Mouse (Mus musculus) heart, embryonic 16.5 days (tissue): ENCODE data around the gene Nf2. TPM values are rescaled to one million over a fixed set of nuclear protein-coding genes. Genes with fewer than 3 reads are reported as not detected.
"Not testable (repeated sequence)": the region's sequence is repeated elsewhere in the genome, so short reads cannot be mapped to it uniquely, and the experiment has no call there.

Source experiments
- ATAC-seq: fragments of 200-750 bp; cut with Nextera tagmentation; replicated peaks from 2 replicates; pipeline ENCODE4 v1.8.0; 2017; ENCODE audit warnings: moderate number of reproducible peaks; ENCODE audit not compliant: insufficient read depth, low FRiP score; ENCODE audit errors: extremely low read depth
- H3K27ac ChIP-seq: fragments of 300-500 bp; sonication (generic); 2 replicates; pipeline ENCODE4 v1.5.1; 2014; ENCODE audit warnings: mild to moderate bottlenecking, low read length, control low read depth, moderate library complexity
- H3K27me3 ChIP-seq: fragments of 300-500 bp; sonication (generic); 2 replicates; pipeline ENCODE4 v1.6.1; 2014; ENCODE audit warnings: low read length, mixed read lengths; ENCODE audit not compliant: control insufficient read depth, insufficient read depth
- H3K36me3 ChIP-seq: fragments of 300-500 bp; sonication (generic); 2 replicates; pipeline ENCODE4 v1.6.1; 2014; ENCODE audit not compliant: control insufficient read depth, insufficient read depth
- H3K4me1 ChIP-seq: fragments of 300-500 bp; sonication (generic); 2 replicates; pipeline ENCODE4 v1.6.1; 2014; ENCODE audit warnings: low read length, mixed read lengths; ENCODE audit not compliant: control insufficient read depth, insufficient read depth
- H3K4me2 ChIP-seq: fragments of 300-500 bp; sonication (generic); 2 replicates; pipeline ENCODE4 v1.6.1; 2014; ENCODE audit warnings: low read depth, mild to moderate bottlenecking, control low read depth, low read length
- H3K4me3 ChIP-seq: fragments of 300-500 bp; sonication (generic); 2 replicates; pipeline ENCODE4 v1.5.1; 2014; ENCODE audit warnings: mild to moderate bottlenecking, control low read depth, low read length
- H3K9ac ChIP-seq: fragments of 300-500 bp; sonication (generic); 2 replicates; pipeline ENCODE4 v1.6.1; 2014; ENCODE audit warnings: low read length, control low read depth
- H3K9me3 ChIP-seq: fragments of 300-500 bp; sonication (generic); replicated peaks from 2 replicates; pipeline ENCODE4 v1.6.1; 2016; ENCODE audit warnings: low read length; ENCODE audit not compliant: control insufficient read depth
- WGBS: fragments of 180-500 bp; shearing (Covaris S2); extraction: QIAGEN DNeasy Blood & Tissue Kit; methylation state at CpG from one replicate; pipeline ENCODE4 v1.1.7; 2014; 5-methylcytosine and 5-hydroxymethylcytosine counted together
- polyA plus RNA-seq: library from polyadenylated mRNA; unstranded; fragments of >200 nt; fragmentation: Nextera tagmentation; extraction: Ambion mirVana; gene quantifications from 2 replicates; pipeline ENCODE4 v1.2.1, GENCODE M21; 2015

Gene Nf2
- polyA plus RNA-seq, 1 experiment from 2014 or later: 42.8 TPM

- Histone ChIP-seq H3K27ac (no peak overlapping the region), H3K9me3 (no peaks in the 10 kb centered on the region), H3K4me2 (no peak overlapping the region), H3K4me3 (no peak overlapping the region), H3K9ac (no peak overlapping the region), H3K36me3 (no peaks in the 10 kb centered on the region), H3K4me1 (peaks cover 2% of the 10 kb centered on the region; the same call in 1 of the 2 replicates), H3K27me3 (no peaks in the 10 kb centered on the region)
- ATAC-seq: no peak
- 88% methylated on average over 3 of the region's 3 CpGs for WGBS
Measured at GRCm38 (mm10) chr11:4826152-4826778, 23.1 kb downstream of the Nf2 start.

- Histone ChIP-seq H3K9me3 (no peaks in the 10 kb centered on the region), H3K4me1 (no peaks in the 10 kb centered on the region), H3K27me3 (no peaks in the 10 kb centered on the region), H3K27ac (no peak overlapping the region), H3K4me2 (no peak overlapping the region), H3K4me3 (no peak overlapping the region), H3K9ac (no peak overlapping the region), H3K36me3 (no peaks in the 10 kb centered on the region)
- 76% methylated on average over 6 of the region's 6 CpGs for WGBS
- ATAC-seq: no peak
Measured at GRCm38 (mm10) chr11:4823655-4824312, 25.6 kb downstream of the Nf2 start.

- H3K27ac ChIP-seq, H3K4me3 ChIP-seq, H3K9ac ChIP-seq, H3K9me3 ChIP-seq, H3K27me3 ChIP-seq, H3K36me3 ChIP-seq, H3K4me1 ChIP-seq, H3K4me2 ChIP-seq, ATAC-seq: not testable (repeated sequence)
- WGBS: 94% methylated on average over 4 of the region's 4 CpGs
Measured at GRCm38 (mm10) chr11:4822446-4822842, 26.9 kb downstream of the Nf2 start.

- Histone ChIP-seq H3K4me1 (no peaks in the 10 kb centered on the region), H3K27ac (no peak overlapping the region), H3K27me3 (no peaks in the 10 kb centered on the region), H3K9ac (no peak overlapping the region), H3K4me2 (no peak overlapping the region), H3K36me3 (0 out of 2 replicates have a peak, but pooled peaks cover 2% of the 10 kb centered on the region), H3K4me3 (no peak overlapping the region), H3K9me3 (no peaks in the 10 kb centered on the region)
- ATAC-seq: no peak
- WGBS: 45% methylated on average over 7 of the region's 7 CpGs
Measured at GRCm38 (mm10) chr11:4821492-4822445, 27.6 kb downstream of the Nf2 start.

GRCm38 (mm10) chr11:4814507-4815450, 34.6 kb downstream of the Nf2 start:
- no peak overlapping the region for H3K27ac ChIP-seq
- ATAC-seq: no peak
- no peak overlapping the region for H3K4me3 ChIP-seq
- no peak overlapping the region for H3K4me2 ChIP-seq
- no peaks in the 10 kb centered on the region for H3K27me3 ChIP-seq
- 88% methylated on average over 7 of the region's 7 CpGs for WGBS
- H3K4me1 ChIP-seq: no peaks in the 10 kb centered on the region
- H3K9ac ChIP-seq: no peak overlapping the region
- H3K36me3 ChIP-seq: 0 out of 2 replicates have a peak, but pooled peaks cover 5% of the 10 kb centered on the region
- H3K9me3 ChIP-seq: no peaks in the 10 kb centered on the region

- Histone ChIP-seq H3K4me3 (no peak overlapping the region), H3K4me1 (peaks cover 9% of the 10 kb centered on the region), H3K9me3 (no peaks in the 10 kb centered on the region), H3K27ac (no peak overlapping the region), H3K27me3 (no peaks in the 10 kb centered on the region), H3K36me3 (peaks cover 4% of the 10 kb centered on the region; the same call in 1 of the 2 replicates), H3K9ac (no peak overlapping the region), H3K4me2 (no peak overlapping the region)
- 90% methylated on average over 6 of the region's 6 CpGs for WGBS
- no peak for ATAC-seq
Measured at GRCm38 (mm10) chr11:4808311-4808710, 41.0 kb downstream of the Nf2 start.

- WGBS: 74% methylated on average over 6 of the region's 6 CpGs
- peaks cover 14% of the 10 kb centered on the region; the same call in 1 of the 2 replicates for H3K36me3 ChIP-seq
- H3K4me3 ChIP-seq: no peak overlapping the region
- no peaks in the 10 kb centered on the region for H3K9me3 ChIP-seq
- H3K4me2 ChIP-seq: no peak overlapping the region
- peaks cover 9% of the 10 kb centered on the region for H3K4me1 ChIP-seq
- H3K27me3 ChIP-seq: no peaks in the 10 kb centered on the region
- no peak overlapping the region for H3K9ac ChIP-seq
- no peak for ATAC-seq
- no peak overlapping the region for H3K27ac ChIP-seq
Measured at GRCm38 (mm10) chr11:4806031-4806715, 43.2 kb downstream of the Nf2 start.
